Mouse (Mus musculus): ENCODE results near the gene Tex13a. TPM values are rescaled to one million over a fixed set of nuclear protein-coding genes. Genes with fewer than 3 reads are reported as not detected.

The Tex13a gene
- not detected for polyA plus RNA-seq (2012; fragmentation: generic; extraction: Trizol)
- long read RNA-seq, experiment 1 = 0 reads
- long read RNA-seq, experiment 2 = 0 reads

DNA sequence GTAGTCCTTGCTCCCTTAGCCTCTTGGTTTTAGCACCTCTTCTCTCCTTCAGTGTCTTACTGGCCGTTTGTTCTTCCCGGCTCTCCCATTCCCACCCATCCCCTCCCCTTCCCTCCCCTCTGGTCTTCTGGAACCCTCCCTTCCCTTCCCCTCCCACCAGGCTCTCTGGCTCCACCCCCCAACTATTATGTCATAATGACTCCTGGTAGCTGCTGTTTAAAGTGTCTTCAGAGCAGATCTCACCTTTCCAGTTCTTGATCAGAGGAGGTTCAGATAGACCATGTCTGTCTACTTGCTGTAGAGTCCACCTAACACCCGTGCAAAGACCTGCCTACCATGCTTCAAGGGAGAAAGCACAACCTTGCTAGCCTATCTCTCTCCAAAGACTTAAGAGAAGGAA is at the start of gene Tex13a:
Gene Tex13a, minus strand, starts transcription at position 101 of the 400 bp plus-strand sequence.
- TF ChIP-seq FOSL1 (IDR thresholded peaks at IDR 0.05; ENCODE audit: insufficient read depth, low read length, poor library complexity, severe bottlenecking) = no peak
- no peak for TF ChIP-seq MYOG (IDR thresholded peaks at IDR 0.05; ENCODE audit: control insufficient read depth, extremely low read depth, insufficient read length)
- TF ChIP-seq MAX (IDR thresholded peaks at IDR 0.05) = no peak
- TF ChIP-seq USF1 (IDR thresholded peaks at IDR 0.05; ENCODE audit: low read depth) = no peak
- TF ChIP-seq CTCF (IDR thresholded peaks at IDR 0.05; ENCODE audit: control insufficient read depth, insufficient read depth, insufficient read length) = no peak
- TF ChIP-seq MYOD1 (IDR thresholded peaks at IDR 0.05; ENCODE audit: control insufficient read depth, insufficient read length, low read depth) = no peak
- no peak within 1 kb of the TSS for H3K4me3 ChIP-seq (ENCODE audit: insufficient read depth, poor library complexity, severe bottlenecking)
- H3K79me2 ChIP-seq (ENCODE audit: control insufficient read depth, insufficient read depth) = no peaks in the 10 kb centered on the region
- no peak within 1 kb of the TSS for H3ac ChIP-seq (ENCODE audit: control insufficient read depth, insufficient read length, low read depth)
- H3K27me3 ChIP-seq (ENCODE audit: control insufficient read depth, insufficient read depth, insufficient read length) = no peaks in the 10 kb centered on the region
- no peaks in the 10 kb centered on the region for H3K79me3 ChIP-seq (ENCODE audit: low read depth)
- no peaks in the 10 kb centered on the region for H3K36me3 ChIP-seq (ENCODE audit: control insufficient read depth, insufficient read depth)

DNA sequence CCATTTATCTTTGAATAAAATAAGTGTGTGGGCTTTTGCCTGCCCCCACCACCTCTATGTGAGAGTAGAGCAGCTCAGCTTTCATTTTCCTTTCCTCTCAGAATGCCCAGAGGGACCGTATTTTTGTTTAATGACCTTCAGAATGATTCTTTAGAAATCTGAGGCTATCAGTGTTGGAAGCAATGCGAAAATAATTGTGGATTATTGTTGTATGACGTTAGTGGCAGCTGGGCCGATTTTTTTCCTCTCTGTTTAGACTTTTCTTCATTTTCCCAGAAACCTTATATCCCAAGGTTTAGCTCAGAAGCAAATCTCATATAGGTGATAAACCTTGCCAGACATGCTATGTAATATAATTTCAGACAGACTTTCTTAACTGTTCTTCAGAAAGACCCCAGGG is 25.2 kb upstream of the Tex13a start:
- no peaks in the 10 kb centered on the region for H3K79me3 ChIP-seq (ENCODE audit: low read depth)
- H3K79me2 ChIP-seq (ENCODE audit: control insufficient read depth, insufficient read depth) = no peaks in the 10 kb centered on the region
- TF ChIP-seq CTCF (IDR thresholded peaks at IDR 0.05; ENCODE audit: control insufficient read depth, insufficient read depth, insufficient read length) (no peak), MAX (IDR thresholded peaks at IDR 0.05) (no peak), USF1 (IDR thresholded peaks at IDR 0.05; ENCODE audit: low read depth) (no peak), MYOG (IDR thresholded peaks at IDR 0.05; ENCODE audit: control insufficient read depth, extremely low read depth, insufficient read length) (no peak), CEBPB (IDR thresholded peaks at IDR 0.05; ENCODE audit: low read depth) (no peak), FOSL1 (IDR thresholded peaks at IDR 0.05; ENCODE audit: insufficient read depth, low read length, poor library complexity, severe bottlenecking) (no peak), MYOD1 (IDR thresholded peaks at IDR 0.05; ENCODE audit: control insufficient read depth, insufficient read length, low read depth) (no peak)
- H3K27me3 ChIP-seq (ENCODE audit: control insufficient read depth, insufficient read depth, insufficient read length) = no peaks in the 10 kb centered on the region
- no peaks in the 10 kb centered on the region for H3K36me3 ChIP-seq (ENCODE audit: control insufficient read depth, insufficient read depth)
- H3K4me3 ChIP-seq (ENCODE audit: insufficient read depth, poor library complexity, severe bottlenecking) = no peak overlapping the region
- no peak overlapping the region for H3ac ChIP-seq (ENCODE audit: control insufficient read depth, insufficient read length, low read depth)

GRCm38 (mm10) chrX:138170146-138170545 is 39.2 kb downstream of the Tex13a start:
- H3ac ChIP-seq (ENCODE audit: control insufficient read depth, insufficient read length, low read depth) = no peak overlapping the region
- no peaks in the 10 kb centered on the region for H3K79me2 ChIP-seq (ENCODE audit: control insufficient read depth, insufficient read depth)
- H3K27me3 ChIP-seq (ENCODE audit: control insufficient read depth, insufficient read depth, insufficient read length) = no peaks in the 10 kb centered on the region
- H3K79me3 ChIP-seq (ENCODE audit: low read depth) = no peaks in the 10 kb centered on the region
- no peak for TF ChIP-seq CTCF (IDR thresholded peaks at IDR 0.05; ENCODE audit: control insufficient read depth, insufficient read depth, insufficient read length)
- TF ChIP-seq USF1 (IDR thresholded peaks at IDR 0.05; ENCODE audit: low read depth) = no peak
- H3K36me3 ChIP-seq (ENCODE audit: control insufficient read depth, insufficient read depth) = no peaks in the 10 kb centered on the region
- H3K4me3 ChIP-seq (ENCODE audit: insufficient read depth, poor library complexity, severe bottlenecking) = no peak overlapping the region

Measured in C2C12 (cell line).